Mouse (Mus musculus) retina, adult 2 months (tissue): ENCODE results near the gene Tap1.
"Not testable (repeated sequence)": the region's sequence is repeated elsewhere in the genome, so short reads cannot be mapped to it uniquely, and the experiment has no call there.

Experiments used
- DNase-seq: peaks from one replicate; pipeline ENCODE4 v3.0.0-alpha.2; 2012; ENCODE audit warnings: low read depth, low spot score

Gene Tap1

DNA sequence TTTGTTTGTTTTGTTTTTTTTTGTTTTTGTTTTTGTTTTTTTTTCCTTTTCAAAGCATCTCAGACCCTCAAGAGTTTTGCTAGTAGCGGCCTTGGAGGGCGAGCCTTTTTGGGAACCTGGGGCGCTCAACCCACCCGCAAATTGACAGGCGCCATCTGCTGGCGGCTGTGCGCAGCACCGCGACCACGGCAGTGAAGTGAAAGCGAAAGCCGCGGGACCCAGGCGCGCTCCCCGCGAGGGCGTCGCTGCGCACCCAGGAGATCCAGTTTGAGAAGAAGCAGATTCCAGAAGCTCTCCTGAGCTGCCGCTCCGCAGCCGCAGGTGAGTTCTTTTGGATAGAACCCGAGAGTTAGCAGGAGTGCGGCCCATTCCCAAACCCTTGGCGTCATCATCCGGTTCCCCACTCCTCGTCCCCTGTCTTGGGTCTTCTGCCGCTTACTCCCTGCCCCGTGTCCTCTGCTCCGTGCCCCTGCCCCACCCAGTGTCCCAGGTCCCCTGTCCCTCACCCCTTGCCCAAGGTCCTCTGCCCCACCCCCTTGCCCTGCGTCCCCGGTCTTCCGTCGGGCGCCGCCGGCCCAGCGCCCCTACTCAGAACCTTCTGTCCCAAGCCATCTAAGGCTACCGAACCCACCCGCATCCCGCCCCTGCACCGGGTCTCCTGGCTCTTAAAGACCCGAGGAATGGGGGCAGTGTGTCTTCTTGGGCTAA lies 17.1 kb downstream of the Tap1 start:
- peak; percentile 61 for DNase-seq

DNA sequence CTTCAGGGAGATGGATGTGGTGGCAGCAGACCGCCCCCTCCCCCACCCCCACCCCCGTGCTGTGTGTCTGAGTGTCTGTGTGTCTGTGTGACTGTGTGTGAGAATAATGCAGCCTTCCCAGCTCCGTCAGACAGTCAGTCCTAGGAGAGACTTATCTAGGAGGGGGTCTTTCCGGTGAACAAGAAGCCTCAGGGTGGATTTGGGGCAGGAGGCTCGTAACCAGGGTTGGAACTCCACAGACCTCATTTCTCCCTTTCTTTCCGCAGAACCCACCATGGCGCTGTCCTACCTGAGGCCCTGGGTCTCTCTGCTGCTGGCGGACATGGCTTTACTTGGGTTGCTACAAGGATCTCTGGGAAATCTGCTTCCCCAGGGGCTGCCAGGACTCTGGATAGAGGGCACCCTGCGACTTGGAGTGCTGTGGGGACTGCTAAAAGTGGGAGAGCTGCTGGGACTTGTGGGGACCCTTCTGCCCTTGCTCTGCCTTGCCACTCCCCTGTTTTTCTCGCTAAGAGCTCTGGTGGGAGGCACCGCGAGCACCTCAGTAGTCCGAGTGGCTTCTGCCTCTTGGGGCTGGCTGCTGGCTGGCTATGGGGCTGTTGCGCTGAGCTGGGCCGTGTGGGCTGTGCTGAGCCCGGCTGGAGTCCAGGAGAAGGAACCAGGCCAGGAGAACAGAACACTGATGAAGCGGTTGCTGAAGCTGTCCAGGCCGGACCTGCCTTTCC lies 17.8 kb downstream of the Tap1 start:
- no peak for DNase-seq

DNA sequence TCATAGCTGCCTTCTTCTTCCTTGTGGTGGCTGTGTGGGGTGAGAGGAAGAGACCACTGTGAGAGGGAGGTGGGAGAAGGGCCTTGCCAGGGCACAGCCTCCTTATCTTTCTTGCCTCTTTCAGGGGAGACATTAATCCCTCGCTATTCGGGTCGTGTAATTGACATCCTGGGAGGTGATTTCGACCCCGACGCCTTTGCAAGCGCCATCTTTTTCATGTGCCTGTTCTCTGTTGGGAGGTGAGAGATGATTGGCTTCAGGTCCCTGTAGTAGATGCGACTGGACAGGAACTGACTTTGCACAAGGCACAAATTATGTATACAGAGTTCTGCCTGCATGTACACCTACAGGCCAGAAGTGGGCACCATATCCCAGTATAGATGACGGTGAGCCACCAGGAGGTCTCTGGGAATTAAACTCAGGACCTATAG lies 18.4 kb downstream of the Tap1 start:
- DNase-seq, result no peak

DNA sequence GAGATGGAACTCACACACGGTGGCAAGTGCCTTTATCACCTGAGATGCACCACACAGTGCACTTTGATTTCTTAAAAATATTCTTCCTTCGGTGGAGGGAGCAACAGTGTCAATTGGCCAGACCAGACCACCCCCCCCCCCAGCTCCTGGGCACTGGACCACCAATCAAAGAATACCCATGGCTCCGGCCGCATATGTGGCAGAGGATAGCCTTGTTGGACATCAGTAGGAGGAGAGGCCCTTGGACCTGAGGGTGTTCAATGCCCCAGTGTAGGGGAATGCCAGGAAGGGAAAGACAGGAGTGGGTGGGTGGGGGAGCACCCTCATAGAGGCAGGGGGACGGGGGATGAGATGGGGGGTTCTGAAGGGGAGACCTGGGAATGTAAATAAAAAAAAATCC lies 19.4 kb downstream of the Tap1 start:
- no peak for DNase-seq

DNA sequence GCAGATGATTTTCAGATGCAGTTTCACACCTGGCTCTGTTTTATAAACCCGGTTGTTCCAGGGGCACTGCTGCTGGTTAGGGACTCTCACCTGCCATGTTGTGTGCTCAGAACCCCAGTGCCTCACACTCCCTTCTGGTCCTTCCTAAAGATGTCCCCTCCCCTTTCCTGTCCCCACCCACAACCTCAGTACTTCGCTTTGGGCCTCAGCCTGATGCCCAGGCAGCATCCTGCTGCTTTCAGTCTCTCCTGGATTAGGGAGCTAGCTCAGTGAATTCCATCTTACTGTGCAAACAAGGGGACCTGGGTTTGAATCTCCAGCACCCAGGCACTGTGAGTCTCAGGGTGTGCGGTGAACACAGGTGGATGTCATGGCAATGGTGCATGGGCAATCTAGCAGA lies 20.1 kb downstream of the Tap1 start:
- DNase-seq, result no peak

DNA sequence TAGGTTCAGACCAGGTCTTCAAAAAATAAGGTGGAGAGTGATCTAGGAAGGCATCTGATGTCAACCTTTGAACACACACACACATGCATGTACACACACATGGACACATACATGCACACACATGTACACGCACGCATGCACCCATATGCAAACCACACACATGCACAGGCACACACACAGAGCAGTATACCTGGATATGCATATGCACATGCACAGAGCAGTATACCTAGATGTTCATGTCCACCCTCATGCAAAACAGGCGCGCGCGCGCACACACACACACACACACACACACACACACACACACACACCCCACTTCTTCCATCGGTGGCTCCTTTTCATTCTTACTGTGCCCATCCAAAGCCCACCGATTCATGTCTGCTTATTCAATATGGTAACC lies 20.5 kb downstream of the Tap1 start:
- no peak for DNase-seq

DNA sequence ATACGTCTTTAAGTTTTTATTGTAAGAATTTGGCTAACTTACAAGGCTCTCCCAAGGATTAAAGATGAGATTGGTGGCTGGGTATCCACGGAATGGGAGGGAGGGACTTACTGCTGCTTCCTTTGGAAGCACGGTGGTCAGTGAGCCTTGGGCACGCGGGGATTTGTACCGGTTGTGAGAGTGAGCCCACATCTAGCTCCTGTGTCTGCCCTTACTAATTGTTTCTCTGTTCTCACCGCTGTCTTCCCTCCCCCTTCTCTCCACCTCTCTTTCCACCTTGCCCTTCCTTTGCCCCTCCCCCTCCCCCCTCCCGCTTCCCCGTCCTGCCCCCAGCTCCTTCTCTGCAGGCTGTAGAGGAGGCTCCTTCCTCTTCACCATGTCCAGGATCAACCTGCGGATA lies 21.1 kb downstream of the Tap1 start:
- DNase-seq, result no peak

DNA sequence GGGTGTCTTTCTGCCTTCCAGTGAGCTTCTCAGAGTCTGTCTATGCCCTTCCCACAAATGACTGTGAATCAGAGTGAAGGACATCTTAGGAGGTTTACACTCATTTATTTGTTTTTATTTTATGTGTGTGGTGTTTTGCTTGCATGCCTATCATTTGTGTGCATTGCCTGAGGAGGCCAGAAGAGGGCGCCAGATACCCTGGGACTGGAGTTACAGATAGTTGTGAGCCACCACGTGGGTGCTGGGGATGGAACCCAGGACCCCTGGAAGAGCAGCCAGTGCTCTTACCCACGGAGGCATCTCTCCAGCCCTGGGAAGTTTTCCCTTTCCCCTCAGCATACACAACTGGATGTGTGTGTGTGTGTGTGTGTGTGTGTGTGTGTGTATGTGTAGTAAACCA lies 22.3 kb downstream of the Tap1 start:
- no peak for DNase-seq

DNA sequence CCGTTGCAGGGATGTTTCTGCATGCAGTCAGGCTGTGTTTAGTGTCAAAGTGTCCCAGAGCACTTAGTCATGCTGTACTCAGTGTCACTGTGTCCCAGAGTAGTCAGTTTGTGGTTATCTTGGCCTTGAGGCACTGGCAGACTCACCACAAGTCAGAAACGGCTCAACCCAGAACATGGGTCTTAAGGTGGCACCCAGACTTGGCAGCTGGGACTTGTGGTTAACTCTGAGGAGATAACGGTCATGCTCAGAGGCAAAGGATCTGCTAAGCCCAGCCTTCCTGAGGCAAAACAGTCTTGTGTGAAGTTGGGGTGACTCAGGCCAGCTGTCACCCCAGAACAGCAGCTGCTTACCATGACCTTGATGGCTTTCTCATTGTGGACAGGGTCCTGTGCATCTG lies 23.2 kb downstream of the Tap1 start:
- DNase-seq, result no peak

DNA sequence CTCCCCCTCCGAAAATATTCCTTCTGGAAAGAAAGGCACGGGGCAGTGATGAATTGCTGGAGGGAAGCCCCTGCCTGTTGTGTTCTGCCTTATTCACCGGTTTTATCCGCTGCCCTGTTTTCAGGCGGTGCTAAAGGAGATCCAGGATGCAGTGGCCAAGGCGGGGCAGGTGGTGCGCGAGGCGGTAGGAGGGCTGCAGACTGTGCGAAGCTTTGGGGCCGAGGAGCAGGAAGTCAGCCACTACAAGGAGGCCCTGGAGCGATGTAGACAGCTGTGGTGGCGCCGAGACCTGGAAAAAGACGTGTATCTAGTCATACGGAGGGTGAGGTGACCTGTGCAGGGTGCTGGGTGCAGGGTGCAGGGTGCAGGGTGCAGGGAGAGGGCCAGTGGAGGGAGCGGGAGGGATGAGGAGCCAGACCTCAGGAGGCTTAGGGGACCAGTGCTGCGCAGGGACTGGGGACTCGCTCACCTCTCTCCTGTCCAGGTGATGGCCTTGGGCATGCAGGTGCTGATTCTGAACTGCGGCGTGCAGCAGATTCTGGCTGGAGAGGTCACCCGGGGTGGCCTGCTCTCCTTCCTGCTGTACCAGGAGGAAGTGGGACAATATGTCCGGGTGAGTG lies 24.5 kb downstream of the Tap1 start:
- DNase-seq, result no peak

DNA sequence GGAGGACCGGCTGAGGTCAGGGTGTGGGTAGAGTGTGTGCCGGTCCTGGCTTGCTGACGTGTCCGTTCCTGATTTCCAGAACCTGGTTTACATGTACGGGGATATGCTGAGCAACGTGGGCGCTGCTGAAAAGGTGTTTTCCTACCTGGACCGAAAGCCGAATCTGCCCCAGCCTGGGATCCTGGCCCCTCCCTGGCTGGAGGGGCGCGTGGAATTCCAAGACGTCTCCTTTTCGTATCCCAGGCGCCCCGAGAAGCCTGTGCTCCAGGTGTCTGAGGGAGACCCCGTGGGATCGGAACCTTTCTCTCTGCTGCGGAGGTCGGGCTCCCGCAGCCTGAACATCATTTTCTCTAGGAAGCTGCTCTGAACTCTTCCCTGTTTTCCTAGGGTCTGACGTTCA lies 26.6 kb downstream of the Tap1 start:
- no peak for DNase-seq

DNA sequence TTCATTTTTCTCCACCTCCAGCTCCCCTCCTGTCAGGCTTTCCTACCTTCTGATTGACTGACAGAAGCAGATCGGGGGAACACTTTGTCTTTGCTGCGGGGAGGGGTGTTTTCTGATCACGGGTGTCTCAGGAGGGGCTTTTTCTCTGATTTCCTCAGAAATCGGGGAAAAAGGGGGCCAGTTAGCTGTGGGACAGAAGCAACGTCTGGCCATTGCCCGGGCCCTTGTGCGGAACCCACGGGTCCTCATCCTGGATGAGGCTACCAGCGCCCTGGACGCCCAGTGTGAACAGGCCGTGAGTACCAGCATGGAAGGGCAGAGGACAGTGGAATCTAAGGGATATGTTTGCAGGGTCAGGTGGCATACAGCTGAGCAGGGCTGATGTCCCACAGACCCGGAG lies 27.8 kb downstream of the Tap1 start:
- no peak for DNase-seq

DNA sequence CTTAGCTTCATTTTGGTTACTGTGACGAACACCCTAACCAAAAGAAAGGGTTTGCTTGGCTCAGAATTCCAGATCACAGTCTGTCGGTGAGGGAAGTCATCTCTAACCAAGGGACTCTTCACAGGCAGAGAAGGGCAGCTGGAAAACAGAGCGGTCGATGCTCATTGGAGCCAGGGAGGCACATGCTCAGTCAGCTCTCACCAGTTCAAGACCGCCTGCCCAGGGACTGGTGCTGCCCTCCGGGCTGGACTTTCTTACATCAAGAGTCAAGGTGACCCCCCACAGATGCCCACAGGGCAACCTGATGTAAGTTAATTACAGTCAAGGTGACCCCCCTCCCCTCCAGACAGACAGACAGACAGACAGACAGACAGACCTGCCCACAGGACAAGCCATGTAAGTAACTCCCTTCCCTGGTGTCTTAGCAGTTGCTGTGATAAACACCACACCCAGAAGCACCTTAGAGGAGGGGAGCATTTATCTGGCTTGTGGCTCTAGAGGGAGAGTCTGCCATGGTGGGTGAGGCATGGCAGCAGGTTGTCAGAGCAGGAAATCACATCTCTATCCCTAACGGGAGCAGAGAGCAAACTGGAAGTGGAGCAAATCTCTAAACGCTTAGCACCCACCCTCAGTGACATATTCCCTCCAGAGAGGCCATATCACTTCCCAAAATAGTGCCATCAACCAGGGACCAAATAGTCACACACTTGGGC lies 30.0 kb downstream of the Tap1 start:
- DNase-seq, result no peak

DNA sequence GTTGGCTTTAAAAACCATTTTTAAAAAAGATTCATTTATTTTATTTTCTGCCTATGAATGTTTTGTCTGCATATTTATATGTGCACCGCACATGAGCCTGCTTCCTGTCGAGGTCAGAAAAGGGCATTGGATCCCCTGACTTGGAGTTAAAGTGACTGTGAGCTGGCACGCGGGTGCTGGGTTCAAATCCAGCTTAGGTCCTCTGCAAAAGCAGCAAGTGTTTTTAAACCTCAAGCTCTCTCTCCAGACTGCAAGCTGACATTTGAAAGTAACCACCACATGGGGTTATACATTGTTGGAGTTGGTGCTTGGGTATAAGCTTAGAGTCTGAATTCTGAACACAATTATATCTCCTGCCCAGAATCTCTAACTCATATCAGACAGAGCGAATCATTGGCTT lies 30.6 kb downstream of the Tap1 start:
- DNase-seq, result no peak

DNA sequence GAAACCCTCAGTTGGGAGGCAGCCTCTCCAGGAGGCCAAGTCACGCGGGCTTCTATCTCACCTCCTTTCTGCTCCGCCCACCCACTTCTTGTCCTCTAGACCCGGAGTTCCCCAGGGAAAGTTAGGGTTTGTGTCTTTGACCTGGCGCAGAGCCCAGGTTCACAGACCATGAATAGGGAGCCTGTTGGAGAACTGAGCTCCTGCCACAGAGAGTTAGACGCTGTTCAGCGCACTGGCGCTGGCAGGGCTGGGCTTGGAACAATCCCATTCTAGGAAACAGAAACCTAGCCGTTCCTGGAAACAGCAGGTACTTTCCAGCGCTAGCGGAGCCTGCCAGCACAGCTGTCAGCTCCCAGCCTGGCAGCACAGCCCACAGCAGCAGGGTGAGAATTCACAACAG lies 31.3 kb downstream of the Tap1 start:
- no peak for DNase-seq

DNA sequence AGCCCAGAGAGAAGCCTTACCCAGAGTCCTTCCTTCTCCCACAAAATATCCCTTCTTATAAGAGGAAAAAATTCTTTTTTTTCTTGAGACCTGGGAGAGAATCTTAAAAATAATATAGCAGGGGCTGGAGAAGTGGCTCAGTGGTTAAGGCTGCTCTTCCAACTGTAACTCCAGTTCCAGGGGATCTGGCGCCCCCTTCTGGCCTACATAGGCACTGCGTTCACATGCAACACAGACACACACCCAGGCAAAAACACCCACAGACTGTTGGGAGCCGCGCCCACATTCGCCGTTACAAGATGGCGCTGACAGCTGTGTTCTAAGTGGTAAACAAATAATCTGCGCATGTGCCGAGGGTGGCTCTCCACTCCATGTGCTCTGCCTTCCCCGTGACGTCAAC lies 31.7 kb downstream of the Tap1 start:
- not testable (repeated sequence) for DNase-seq

DNA sequence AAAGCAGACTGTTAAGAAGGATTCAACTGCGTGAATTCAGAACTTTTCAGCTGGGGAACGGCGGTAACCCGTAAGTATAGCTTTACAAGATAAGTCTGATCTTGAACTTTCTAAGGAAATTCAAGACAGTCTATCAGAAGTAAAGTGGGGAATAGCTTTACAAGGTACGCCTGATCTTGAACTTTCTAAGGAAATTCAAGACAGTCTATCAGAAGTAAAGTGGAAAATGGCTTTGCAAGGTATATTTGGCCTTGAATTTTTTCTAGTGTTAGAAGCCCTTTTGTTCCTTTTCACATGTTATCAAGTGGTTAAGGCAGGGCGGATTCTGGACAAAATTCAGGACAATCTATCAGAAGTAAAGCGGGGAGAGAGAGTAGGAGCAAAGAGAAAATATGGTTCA lies 32.4 kb downstream of the Tap1 start:
- DNase-seq, result not testable (repeated sequence)

DNA sequence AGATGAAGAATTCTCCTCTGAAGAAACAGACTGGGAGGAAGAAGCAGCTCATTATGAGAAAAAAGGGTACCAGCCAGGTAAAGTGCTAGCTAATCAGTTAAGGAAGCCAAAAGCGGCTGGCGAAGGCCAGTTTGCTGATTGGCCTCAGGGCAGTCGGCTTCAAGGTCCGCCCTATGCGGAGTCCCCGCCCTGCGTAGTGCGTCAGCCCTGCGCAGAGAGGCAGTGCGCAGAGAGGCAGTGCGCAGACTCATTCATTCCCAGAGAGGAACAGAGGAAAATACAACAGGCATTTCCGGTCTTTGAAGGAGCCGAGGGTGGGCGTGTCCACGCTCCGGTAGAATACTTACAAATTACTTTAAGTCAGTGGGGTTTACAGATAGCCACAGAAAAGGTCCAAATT lies 33.0 kb downstream of the Tap1 start:
- DNase-seq, result not testable (repeated sequence)

DNA sequence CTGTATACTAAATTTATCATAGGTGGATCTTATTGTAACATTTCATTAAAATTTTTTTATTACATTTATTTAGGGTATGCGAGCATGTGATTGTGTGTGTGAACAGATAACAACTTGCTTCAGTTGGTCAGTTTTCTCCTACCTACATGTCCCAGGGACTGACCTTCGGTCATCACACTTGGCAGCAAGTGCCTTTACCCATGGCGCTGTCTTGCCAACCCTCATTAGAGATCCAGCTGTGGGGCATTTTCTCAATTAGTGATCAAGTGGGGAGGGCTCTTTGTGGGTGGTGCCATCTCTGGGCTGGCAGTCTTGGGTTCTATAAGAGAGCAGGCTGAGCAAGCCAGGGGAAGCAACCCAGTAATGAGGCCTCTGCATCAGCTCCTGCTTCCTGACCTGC lies 37.5 kb downstream of the Tap1 start:
- no peak for DNase-seq

DNA sequence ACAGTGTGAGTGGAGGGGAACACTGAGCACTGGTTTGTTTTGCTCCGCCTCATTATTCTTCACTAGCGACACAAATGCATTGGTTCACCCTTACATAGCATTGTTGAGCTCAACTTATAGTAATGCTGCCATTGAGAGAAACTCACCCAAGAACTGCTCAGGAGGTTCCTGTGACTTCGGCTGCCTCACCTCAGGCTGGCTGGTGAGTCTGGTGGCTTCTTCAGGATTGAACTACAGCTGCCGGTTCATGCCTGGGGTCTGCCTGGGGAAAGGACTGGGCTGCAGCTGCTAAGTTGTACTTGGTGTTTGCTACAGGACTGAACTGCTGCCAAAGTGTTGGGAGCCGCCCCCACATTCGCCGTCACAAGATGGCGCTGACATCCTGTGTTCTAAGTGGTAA lies 38.1 kb downstream of the Tap1 start:
- DNase-seq, result no peak

DNA sequence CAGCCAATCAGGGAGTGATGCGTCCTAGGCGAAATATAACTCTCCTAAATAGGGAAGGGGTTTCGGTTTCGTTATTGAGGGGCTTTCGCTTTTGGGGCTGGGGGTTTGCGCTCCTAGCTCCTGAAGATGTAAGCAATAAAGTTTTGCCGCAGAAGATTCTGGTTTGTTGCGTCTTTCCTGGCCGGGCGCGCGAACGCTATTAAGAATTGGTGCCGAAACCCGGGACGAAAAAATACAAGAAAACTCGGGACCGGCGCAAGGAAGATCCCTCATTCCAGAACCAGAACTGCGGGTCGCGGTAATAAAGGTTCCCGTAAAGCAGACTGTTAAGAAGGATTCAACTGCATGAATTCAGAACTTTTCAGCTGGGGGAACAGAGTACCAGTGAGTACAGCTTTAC lies 38.6 kb downstream of the Tap1 start:
- not testable (repeated sequence) for DNase-seq

DNA sequence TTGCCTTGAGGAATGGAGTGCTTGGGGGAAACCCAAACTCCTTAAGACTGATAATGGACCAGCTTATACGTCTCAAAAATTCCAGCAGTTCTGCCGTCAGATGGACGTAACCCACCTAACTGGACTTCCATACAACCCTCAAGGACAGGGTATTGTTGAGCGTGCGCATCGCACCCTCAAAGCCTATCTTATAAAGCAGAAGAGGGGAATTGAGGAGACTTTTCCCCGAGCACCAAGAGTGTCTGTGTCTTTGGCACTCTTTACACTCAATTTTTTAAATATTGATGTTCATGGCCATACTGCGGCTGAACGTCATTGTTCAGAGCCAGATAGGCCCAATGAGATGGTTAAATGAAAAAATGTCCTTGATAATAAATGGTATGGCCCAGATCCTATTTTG lies 43.6 kb downstream of the Tap1 start:
- not testable (repeated sequence) for DNase-seq
